Mouse (Mus musculus) olfactory bulb, adult 2 months (tissue): ENCODE measurements around the gene Fkbp2. TPM values are rescaled to one million over a fixed set of nuclear protein-coding genes. Genes with fewer than 3 reads are reported as not detected.

Experiments used
- H3K27ac ChIP-seq: fragments of 200-500 bp; 2 replicates; pipeline ENCODE4 v1.5.1; 2012; ENCODE audit warnings: low read depth, low read length; ENCODE audit not compliant: insufficient read depth
- H3K4me1 ChIP-seq: fragments of 200-500 bp; 2 replicates; pipeline ENCODE4 v1.6.1; 2012; ENCODE audit warnings: low read length; ENCODE audit not compliant: control insufficient read depth, insufficient read depth
- H3K4me3 ChIP-seq: fragments of 200-500 bp; 2 replicates; pipeline ENCODE4 v1.5.1; 2012; ENCODE audit warnings: mild to moderate bottlenecking, low read depth, low read length, moderate library complexity; ENCODE audit not compliant: insufficient read depth
- CTCF ChIP-seq: fragments of 200-500 bp; IDR thresholded peaks from 2 replicates; pipeline ENCODE4 v1.5.1; 2012; ENCODE audit warnings: low read depth, mild to moderate bottlenecking, low read length, moderate library complexity; ENCODE audit not compliant: insufficient read depth
- POLR2A ChIP-seq: fragments of 200-500 bp; IDR thresholded peaks from 2 replicates; pipeline ENCODE4 v1.6.1; 2012; ENCODE audit warnings: mild to moderate bottlenecking, low read depth, low read length, moderate library complexity; ENCODE audit not compliant: insufficient read depth
- WGBS: fragments of 180-500 bp; shearing (Covaris S2); methylation state at CpG from one replicate; pipeline ENCODE4 v1.1.7; 2018; 5-methylcytosine and 5-hydroxymethylcytosine counted together
- polyA plus RNA-seq: library from polyadenylated mRNA; stranded (reverse); fragments of >200 nt; gene quantifications from 2 replicates; pipeline ENCODE4 v1.2.4, GENCODE M21; 2012; ENCODE audit warnings: low replicate concordance; ENCODE audit not compliant: missing spikeins, insufficient read depth, insufficient read length

Fkbp2 gene
- not detected in 2 replicates for polyA plus RNA-seq

- H3K4me3 ChIP-seq = peak within 1 kb of the TSS; percentile 70
- TF ChIP-seq CTCF (no peak), POLR2A (peak; percentile 69)
- H3K27ac ChIP-seq = peak within 1 kb of the TSS; percentile 84
- H3K4me1 ChIP-seq = peaks cover 26% of the 10 kb centered on the region
- WGBS = 1% methylated on average over 38 of the region's 38 CpGs
Measured at GRCm38 (mm10) chr19:6980381-6981093, at the start of gene Fkbp2. TSS of gene Fkbp2 (minus strand) at chr19:6980501.

- peaks cover 9% of the 10 kb centered on the region; the same call in 1 of the 2 replicates for H3K4me1 ChIP-seq
- 46% methylated on average over 5 of the region's 5 CpGs for WGBS
- no peak overlapping the region for H3K27ac ChIP-seq
- no peak overlapping the region for H3K4me3 ChIP-seq
- TF ChIP-seq POLR2A (no peak), CTCF (no peak)
Measured at GRCm38 (mm10) chr19:7029531-7029930, 49.2 kb upstream of the Fkbp2 start.

DNA sequence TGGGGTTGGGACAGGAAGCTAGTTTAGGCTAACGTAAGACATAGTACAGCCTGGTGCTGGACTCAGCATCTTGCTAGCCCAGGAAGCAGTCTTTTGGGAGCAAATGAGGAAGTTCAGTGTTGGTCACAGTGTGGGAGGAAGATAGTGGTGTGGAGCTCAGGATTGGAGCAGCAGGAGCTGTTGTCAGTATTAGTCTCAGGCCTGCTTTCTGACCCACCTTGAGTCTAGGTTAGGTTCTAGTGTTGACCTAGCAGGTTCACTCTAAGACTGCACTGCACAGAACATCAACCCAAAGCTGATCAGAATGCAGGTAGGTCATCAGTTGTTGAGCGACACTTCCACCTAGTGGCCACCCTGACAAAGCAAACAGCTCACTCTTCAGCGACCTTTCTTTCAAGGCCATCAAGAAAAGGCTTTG lies 39.9 kb upstream of the Fkbp2 start:
- no peaks in the 10 kb centered on the region for H3K4me1 ChIP-seq
- H3K27ac ChIP-seq = no peak overlapping the region
- no peak overlapping the region for H3K4me3 ChIP-seq
- no peak for TF ChIP-seq POLR2A
- no peak for TF ChIP-seq CTCF
- 46% methylated on average over 3 of the region's 3 CpGs for WGBS

DNA sequence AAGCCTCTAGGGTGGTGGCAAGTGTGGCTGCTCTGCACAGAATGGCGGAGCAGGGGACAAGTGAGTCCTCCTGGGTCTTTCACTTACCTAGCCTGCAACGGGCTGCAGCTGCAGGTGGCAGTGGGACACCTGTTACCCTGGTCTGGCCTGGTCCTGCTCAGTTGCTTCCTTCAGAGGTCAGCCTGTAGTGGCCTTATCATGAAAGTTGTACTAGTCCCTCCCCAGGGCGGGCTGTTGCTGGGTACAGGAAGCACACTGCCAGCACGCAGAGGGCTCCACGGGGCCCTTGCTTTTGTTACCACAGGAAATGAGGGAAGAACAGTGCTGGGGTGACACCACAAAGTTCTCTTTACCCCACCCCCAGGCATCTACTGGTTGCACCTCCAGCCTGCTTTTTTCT lies 38.9 kb upstream of the Fkbp2 start, which contains the start of gene Fermt3:
Fermt3 (minus strand) TSS at position 279 of the 400 bp plus-strand sequence.
- H3K4me1 ChIP-seq = no peaks in the 10 kb centered on the region
- no peak within 1 kb of the TSS; the same call in 1 of the 2 replicates for H3K4me3 ChIP-seq
- TF ChIP-seq CTCF (no peak), POLR2A (no peak)
- 0 out of 2 replicates have a peak within 1 kb of the TSS, but pooled peaks have one; percentile 29 for H3K27ac ChIP-seq
- WGBS = 83% methylated on average over 5 of the region's 5 CpGs

GRCm38 (mm10) chr19:7018546-7018945 lies 38.2 kb upstream of the Fkbp2 start:
- Histone ChIP-seq H3K27ac (no peak overlapping the region), H3K4me3 (no peak overlapping the region), H3K4me1 (no peaks in the 10 kb centered on the region)
- no peak for TF ChIP-seq POLR2A
- no peak for TF ChIP-seq CTCF
- WGBS = 81% methylated on average over 11 of the region's 11 CpGs

- Histone ChIP-seq H3K4me3 (no peak overlapping the region), H3K27ac (no peak overlapping the region), H3K4me1 (no peaks in the 10 kb centered on the region)
- no peak for TF ChIP-seq CTCF
- no peak for TF ChIP-seq POLR2A
- WGBS = 83% methylated on average over 12 of the region's 12 CpGs
Measured at GRCm38 (mm10) chr19:7017541-7018457, 37.5 kb upstream of the Fkbp2 start.

GRCm38 (mm10) chr19:7014481-7015135 lies 34.3 kb upstream of the Fkbp2 start:
- no peak for TF ChIP-seq CTCF
- TF ChIP-seq POLR2A = no peak
- 93% methylated on average over 20 of the region's 20 CpGs for WGBS
- Histone ChIP-seq H3K27ac (no peak overlapping the region), H3K4me1 (no peaks in the 10 kb centered on the region), H3K4me3 (no peak overlapping the region)

- Histone ChIP-seq H3K4me1 (no peaks in the 10 kb centered on the region), H3K27ac (no peak overlapping the region), H3K4me3 (no peak overlapping the region)
- no peak for TF ChIP-seq POLR2A
- no peak for TF ChIP-seq CTCF
- WGBS = 87% methylated on average over 9 of the region's 9 CpGs
Measured at GRCm38 (mm10) chr19:7013984-7014383, 33.7 kb upstream of the Fkbp2 start.
